Mouse (Mus musculus) Patski (cell line): ENCODE measurements around the gene Ppp1r15a. TPM values are rescaled to one million over a fixed set of nuclear protein-coding genes. Genes with fewer than 3 reads are reported as not detected.

Source experiments
- ATAC-seq: fragments of 100-300 bp; one replicate; pipeline ENCODE4 v1.8.0; 2021
- CTCF ChIA-PET: fragments of 350-600 bp; sonication (Branson Sonifier 250); formaldehyde crosslinking; loops from one replicate; lab custom pipeline; 2022; ENCODE audit warnings: inconsistent platforms; lab: Charles Lee
- POLR2A ChIA-PET: fragments of 350-600 bp; sonication (Branson Sonifier 250); formaldehyde crosslinking; loops from one replicate; lab custom pipeline; 2022; ENCODE audit warnings: antibody characterized with exemption, inconsistent platforms; lab: Charles Lee
- DNase-seq: peaks from one replicate; pipeline ENCODE4 v3.0.0-alpha.2; 2011; ENCODE audit warnings: low read depth, low spot score
- H3K27me3 ChIP-seq: fragments of 371-371 bp; one replicate; pipeline ENCODE4 v1.5.1; 2021
- CTCF ChIP-seq: fragments of 100-300 bp; IDR thresholded peaks from one replicate; pipeline ENCODE4 v1.5.1; 2021
- in situ Hi-C: fragments of 300-500 bp; cut with MboI; formaldehyde crosslinking; loops from 3 replicates; pipeline ENCODE4 v1.11.1; 2018; ENCODE audit warnings: low pct_unique_long_range_greater_than_20kb, mixed read lengths
- polyA plus RNA-seq: library from polyadenylated mRNA; unstranded; gene quantifications from one replicate; pipeline ENCODE4 v1.2.3, GENCODE M21; 2021

Ppp1r15a gene
- polyA plus RNA-seq, 1 experiment from 2014 or later: 123 TPM

GRCm38 (mm10) chr7:45565446-45565845, 39.4 kb upstream of the Ppp1r15a start:
- ATAC-seq (no peak), DNase-seq (no peak)
- H3K27me3 ChIP-seq: no peaks in the 10 kb centered on the region
- TF ChIP-seq CTCF: no peak
- CTCF ChIA-PET: interaction anchor here (1.2 to 4.5 kb wide), 4 partner anchors 10 to 94 kb away, joined by 4 to 16 read pairs (median 6); no protein-coding TSS in a partner anchor
- in situ Hi-C loops: loop anchor here (10.0 kb wide), 1 partner anchor 119 kb away; the partner anchor contains the start of gene Ntn5
- POLR2A ChIA-PET: no interaction called here

- in situ Hi-C loops: loop anchor here (5.0 to 10.0 kb wide), 2 partner anchors 88 to 120 kb away; partner anchors contain the start of gene Ntn5
- POLR2A ChIA-PET: interaction anchor here (0.5 kb wide), 1 partner anchor 90 kb away, joined by 3 read pairs; no protein-coding TSS in a partner anchor
- no peaks in the 10 kb centered on the region for H3K27me3 ChIP-seq
- DNase-seq (no peak), ATAC-seq (no peak)
- no peak for TF ChIP-seq CTCF
- CTCF ChIA-PET: interaction anchor here (1.5 to 4.5 kb wide), 3 partner anchors 9 to 93 kb away, joined by 4 to 16 read pairs (median 7); no protein-coding TSS in a partner anchor
Measured at GRCm38 (mm10) chr7:45564811-45565210, 38.7 kb upstream of the Ppp1r15a start.

DNA sequence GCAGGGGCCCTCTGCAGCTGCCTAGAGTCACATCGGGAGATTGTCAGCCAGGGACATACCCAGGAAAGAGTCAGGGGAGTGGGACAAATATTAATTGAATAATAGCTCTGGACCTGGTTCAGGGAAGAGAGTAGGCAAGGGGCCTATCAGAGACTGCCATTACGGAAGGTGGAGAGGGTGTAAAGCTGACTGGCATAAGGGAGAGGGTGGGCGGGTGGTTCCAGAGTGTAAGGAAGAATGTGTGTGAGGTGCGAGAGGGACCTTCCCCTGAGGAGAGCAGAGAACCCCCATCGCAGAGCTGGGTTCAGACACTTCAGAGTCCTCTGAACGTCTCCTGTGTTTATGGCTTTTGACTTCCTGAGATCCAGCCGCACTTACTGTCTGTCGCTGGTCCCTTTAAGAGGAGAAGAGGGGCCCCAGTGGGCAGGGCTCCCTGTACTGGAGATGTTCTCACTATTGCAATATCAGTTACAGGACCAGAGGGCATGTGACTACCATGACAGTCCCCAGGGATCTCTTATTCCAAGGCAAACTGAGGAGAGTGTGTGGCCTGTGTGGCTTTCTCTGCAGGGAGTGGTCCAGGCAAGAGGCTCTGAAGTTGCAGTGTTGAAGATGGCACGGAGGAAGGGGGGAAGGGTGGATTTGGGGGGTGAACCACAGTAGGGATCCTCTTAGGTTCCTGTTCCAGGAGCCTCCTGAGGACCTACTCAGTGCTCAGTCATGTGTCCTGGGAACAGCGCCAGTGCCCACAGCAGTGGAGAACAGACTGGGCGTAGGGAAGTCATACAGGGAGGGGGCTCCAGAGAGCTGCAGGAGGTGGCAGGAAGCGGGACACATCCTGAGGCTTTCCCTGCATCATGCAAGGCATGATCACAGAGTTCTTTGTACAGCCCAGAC, 35.8 kb upstream of the Ppp1r15a start:
- DNase-seq: no peak
- no peak for ATAC-seq
- in situ Hi-C loops: loop anchor here (5.0 to 10.0 kb wide), 2 partner anchors 85 to 123 kb away; partner anchors contain the start of gene Ntn5

GRCm38 (mm10) chr7:45560843-45561623, 35.0 kb upstream of the Ppp1r15a start:
- ChIA-PET POLR2A (interaction anchor here (0.7 to 1.1 kb wide), 3 partner anchors 21 to 95 kb away, joined by 3 to 4 read pairs (median 3); no protein-coding TSS in a partner anchor), CTCF (interaction anchor here (0.7 to 8.6 kb wide), 13 partner anchors 10 to 121 kb away, joined by 3 to 116 read pairs (median 4); no protein-coding TSS in a partner anchor)
- in situ Hi-C loops: loop anchor here (5.0 to 10.0 kb wide), 2 partner anchors 84 to 124 kb away; partner anchors contain the start of gene Ntn5
- ATAC-seq (no peak), DNase-seq (no peak)
- peak; percentile 91 for TF ChIP-seq CTCF
- H3K27me3 ChIP-seq: no peaks in the 10 kb centered on the region

More for the DNA sequence above, 35.8 kb upstream of the Ppp1r15a start:
- CTCF ChIA-PET: interaction anchor here (0.7 to 8.6 kb wide), 12 partner anchors 9 to 121 kb away, joined by 3 to 116 read pairs (median 4); no protein-coding TSS in a partner anchor
- TF ChIP-seq CTCF: no peak
- H3K27me3 ChIP-seq: no peaks in the 10 kb centered on the region
- POLR2A ChIA-PET: interaction anchor here (0.7 to 1.1 kb wide), 3 partner anchors 21 to 96 kb away, joined by 3 to 4 read pairs (median 3); no protein-coding TSS in a partner anchor

DNA sequence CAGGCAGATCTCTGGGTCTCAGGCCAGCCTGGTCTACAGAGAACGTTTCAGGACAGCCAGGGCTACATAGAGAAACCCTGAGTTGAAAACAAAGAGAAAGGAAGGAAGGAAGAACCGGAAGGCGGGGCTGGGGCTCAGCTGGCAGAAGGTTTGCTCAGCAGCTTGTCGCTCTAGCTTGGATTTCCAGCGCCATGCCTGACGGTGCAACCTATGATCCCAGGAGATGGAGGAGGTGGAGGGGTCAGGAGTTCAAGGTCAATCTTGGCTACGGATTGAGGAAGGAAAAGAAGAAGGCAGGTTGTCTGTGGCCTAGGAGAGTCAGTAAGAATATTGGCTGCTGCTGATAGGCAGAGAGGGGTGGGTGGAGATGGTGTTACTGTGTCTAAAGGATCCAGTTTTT, 34.2 kb upstream of the Ppp1r15a start:
- TF ChIP-seq CTCF: no peak
- ATAC-seq: no peak
- in situ Hi-C loops: loop anchor here (5.0 to 10.0 kb wide), 2 partner anchors 83 to 125 kb away; partner anchors contain the start of gene Ntn5
- no peak for DNase-seq
- CTCF ChIA-PET: interaction anchor here (2.1 to 8.6 kb wide), 3 partner anchors 11 to 86 kb away, joined by 6 to 116 read pairs (median 6); no protein-coding TSS in a partner anchor
- POLR2A ChIA-PET: interaction anchor here (0.6 kb wide), 1 partner anchor 87 kb away, joined by 6 read pairs; no protein-coding TSS in a partner anchor
- no peaks in the 10 kb centered on the region for H3K27me3 ChIP-seq

- in situ Hi-C loops: no loop called here
- ChIA-PET CTCF (interaction anchor here (0.9 to 8.6 kb wide), 3 partner anchors 19 to 107 kb away, joined by 3 to 116 read pairs (median 3); no protein-coding TSS in a partner anchor), POLR2A (no interaction called here)
- DNase-seq: no peak
- no peak for TF ChIP-seq CTCF
- no peak for ATAC-seq
- H3K27me3 ChIP-seq: no peaks in the 10 kb centered on the region
Measured at GRCm38 (mm10) chr7:45558907-45559306, 32.8 kb upstream of the Ppp1r15a start.

DNA sequence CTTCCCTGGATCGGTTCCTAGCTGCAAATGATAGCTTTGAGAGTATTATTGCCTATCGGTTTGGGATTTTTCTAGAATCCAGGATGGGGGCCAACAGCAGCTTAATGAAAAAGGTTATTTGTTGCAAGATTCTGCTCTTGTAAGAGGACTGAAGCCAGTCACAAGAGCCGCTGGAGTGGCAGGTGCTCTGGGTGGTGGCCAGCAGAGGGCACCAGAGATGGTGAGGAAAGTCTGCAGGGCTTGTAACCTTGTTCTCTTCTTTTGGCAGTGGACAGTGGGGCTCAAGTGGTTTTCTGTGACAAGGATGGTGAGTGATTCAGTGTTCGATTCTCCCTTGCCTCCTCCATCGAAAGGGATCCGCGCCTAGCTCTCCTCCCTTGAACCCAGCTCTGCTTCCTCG, 29.7 kb upstream of the Ppp1r15a start:
- POLR2A ChIA-PET: no interaction called here
- no peaks in the 10 kb centered on the region for H3K27me3 ChIP-seq
- DNase-seq: no peak
- peak; percentile 96 for TF ChIP-seq CTCF
- ATAC-seq: no peak
- in situ Hi-C loops: no loop called here
- CTCF ChIA-PET: interaction anchor here (0.7 to 8.6 kb wide), 18 partner anchors 11 to 152 kb away, joined by 3 to 116 read pairs (median 4); no protein-coding TSS in a partner anchor

- no peaks in the 10 kb centered on the region for H3K27me3 ChIP-seq
- ATAC-seq (no peak), DNase-seq (no peak)
- POLR2A ChIA-PET: interaction anchor here (1.6 kb wide), 1 partner anchor 12 kb away, joined by 5 read pairs; no protein-coding TSS in a partner anchor
- TF ChIP-seq CTCF: no peak
- in situ Hi-C loops: no loop called here
- CTCF ChIA-PET: interaction anchor here (0.9 to 8.6 kb wide), 5 partner anchors 16 to 128 kb away, joined by 3 to 116 read pairs (median 4); partner anchors contain the start of gene Ntn5
Measured at GRCm38 (mm10) chr7:45554744-45555143, 28.7 kb upstream of the Ppp1r15a start, which contains the start of gene Hsd17b14. Gene Hsd17b14 (plus strand): TSS chr7:45554893.

DNA sequence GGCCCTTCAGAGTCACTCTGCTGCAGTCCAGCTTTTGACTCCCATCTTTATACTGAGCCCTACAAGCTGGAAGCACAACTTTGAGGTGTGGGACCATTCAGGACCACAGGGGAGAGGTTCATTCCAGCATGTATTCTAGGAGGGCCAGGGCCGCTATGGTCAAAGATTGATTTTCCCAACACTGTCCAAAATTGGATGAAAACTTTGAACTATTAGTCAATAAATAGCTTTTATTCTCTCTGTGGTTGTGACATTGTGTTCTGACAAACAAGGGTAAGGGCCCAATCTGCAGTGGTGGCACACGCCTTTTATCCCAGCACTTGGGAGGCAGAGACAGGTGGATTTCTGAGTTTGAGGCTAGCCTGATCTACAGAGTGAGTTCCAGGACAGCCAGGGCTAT, 27.9 kb upstream of the Ppp1r15a start:
- no peaks in the 10 kb centered on the region for H3K27me3 ChIP-seq
- ChIA-PET POLR2A (interaction anchor here (1.6 kb wide), 1 partner anchor 11 kb away, joined by 5 read pairs; no protein-coding TSS in a partner anchor), CTCF (interaction anchor here (1.5 kb wide), 1 partner anchor 54 kb away, joined by 3 read pairs; no protein-coding TSS in a partner anchor)
- no peak for TF ChIP-seq CTCF
- DNase-seq (no peak), ATAC-seq (no peak)
- in situ Hi-C loops: no loop called here
